Mouse (Mus musculus): ENCODE data around the gene Olfr1042. TPM values are rescaled to one million over a fixed set of nuclear protein-coding genes. Genes with fewer than 3 reads are reported as not detected.
"Not testable (repeated sequence)": the region's sequence is repeated elsewhere in the genome, so short reads cannot be mapped to it uniquely, and the experiment has no call there.

The Olfr1042 gene
- not detected in 2 replicates for polyA plus RNA-seq (2015; fragmentation: Nextera tagmentation; extraction: Ambion mirVana)

- Histone ChIP-seq H3K9ac (replicated peaks) (no peak within 1 kb of the TSS), H3K4me1 (no peaks in the 10 kb centered on the region), H3K4me3 (replicated peaks) (no peak within 1 kb of the TSS), H3K4me2 (no peak within 1 kb of the TSS), H3K36me3 (no peaks in the 10 kb centered on the region), H3K9me3 (replicated peaks) (no peaks in the 10 kb centered on the region), H3K27me3 (replicated peaks) (no peaks in the 10 kb centered on the region), H3K27ac (replicated peaks) (no peak within 1 kb of the TSS)
- no peak for ATAC-seq (ENCODE audit: low FRiP score)
- 85% methylated on average over 2 of the region's 2 CpGs for WGBS
Measured at GRCm38 (mm10) chr2:86161738-86162137, at the start of gene Olfr1042. TSS of gene Olfr1042 (minus strand) at chr2:86161838.

- Histone ChIP-seq H3K27me3 (replicated peaks) (no peaks in the 10 kb centered on the region), H3K4me2 (no peak within 1 kb of the TSS), H3K9ac (replicated peaks) (no peak within 1 kb of the TSS), H3K27ac (replicated peaks) (no peak within 1 kb of the TSS), H3K36me3 (no peaks in the 10 kb centered on the region), H3K9me3 (replicated peaks) (no peaks in the 10 kb centered on the region), H3K4me1 (no peaks in the 10 kb centered on the region), H3K4me3 (replicated peaks) (no peak within 1 kb of the TSS)
- no peak for ATAC-seq (ENCODE audit: low FRiP score)
Measured at GRCm38 (mm10) chr2:86202909-86203308, 41.3 kb upstream of the Olfr1042 start, which contains the start of gene Olfr1045. TSS of gene Olfr1045 (minus strand) at chr2:86203009.

- Histone ChIP-seq H3K27me3 (replicated peaks) (no peaks in the 10 kb centered on the region), H3K27ac (replicated peaks) (no peak overlapping the region), H3K9ac (replicated peaks) (no peak overlapping the region), H3K36me3 (no peaks in the 10 kb centered on the region), H3K4me1 (no peaks in the 10 kb centered on the region), H3K9me3 (replicated peaks) (no peaks in the 10 kb centered on the region), H3K4me2 (no peak overlapping the region), H3K4me3 (replicated peaks) (no peak overlapping the region)
- 54% methylated on average over 1 of the region's 1 CpGs for WGBS
- ATAC-seq (ENCODE audit: low FRiP score) = no peak
Measured at GRCm38 (mm10) chr2:86195863-86196262, 34.2 kb upstream of the Olfr1042 start.

- Histone ChIP-seq H3K4me1 (no peaks in the 10 kb centered on the region), H3K4me2 (no peak within 1 kb of the TSS), H3K27ac (replicated peaks) (no peak within 1 kb of the TSS), H3K4me3 (replicated peaks) (no peak within 1 kb of the TSS), H3K9me3 (replicated peaks) (no peaks in the 10 kb centered on the region), H3K36me3 (no peaks in the 10 kb centered on the region), H3K27me3 (replicated peaks) (no peaks in the 10 kb centered on the region), H3K9ac (replicated peaks) (no peak within 1 kb of the TSS)
- no peak for ATAC-seq (ENCODE audit: low FRiP score)
Measured at GRCm38 (mm10) chr2:86185583-86185982, 23.9 kb upstream of the Olfr1042 start, which contains the start of gene Olfr52. TSS of gene Olfr52 (minus strand) at chr2:86185683.

- Histone ChIP-seq H3K36me3 (no peaks in the 10 kb centered on the region), H3K9ac (replicated peaks) (no peak overlapping the region), H3K27me3 (replicated peaks) (no peaks in the 10 kb centered on the region), H3K4me3 (replicated peaks) (no peak overlapping the region), H3K27ac (replicated peaks) (no peak overlapping the region), H3K9me3 (replicated peaks) (no peaks in the 10 kb centered on the region), H3K4me1 (no peaks in the 10 kb centered on the region), H3K4me2 (no peak overlapping the region)
- 72% methylated on average over 3 of the region's 3 CpGs for WGBS
- no peak for ATAC-seq (ENCODE audit: low FRiP score)
Measured at GRCm38 (mm10) chr2:86179950-86180349, 18.3 kb upstream of the Olfr1042 start.

- H3K4me1 ChIP-seq = no peaks in the 10 kb centered on the region
- H3K9me3 ChIP-seq (replicated peaks) = no peaks in the 10 kb centered on the region
- ATAC-seq (ENCODE audit: low FRiP score) = no peak
- no peaks in the 10 kb centered on the region for H3K36me3 ChIP-seq
- no peak within 1 kb of the TSS for H3K4me2 ChIP-seq
- H3K27ac ChIP-seq (replicated peaks) = no peak within 1 kb of the TSS
- no peak within 1 kb of the TSS for H3K4me3 ChIP-seq (replicated peaks)
- H3K27me3 ChIP-seq (replicated peaks) = no peaks in the 10 kb centered on the region
- H3K9ac ChIP-seq (replicated peaks) = no peak within 1 kb of the TSS
Measured at GRCm38 (mm10) chr2:86177720-86178119, 16.1 kb upstream of the Olfr1042 start, which contains the start of gene Olfr1044. TSS of gene Olfr1044 (minus strand) at chr2:86177820.

GRCm38 (mm10) chr2:86175422-86175821 is 13.8 kb upstream of the Olfr1042 start:
- H3K9ac ChIP-seq (replicated peaks); H3K4me1 ChIP-seq; H3K9me3 ChIP-seq (replicated peaks); H3K27ac ChIP-seq (replicated peaks); H3K4me2 ChIP-seq; H3K4me3 ChIP-seq (replicated peaks); H3K27me3 ChIP-seq (replicated peaks); H3K36me3 ChIP-seq; ATAC-seq (ENCODE audit: low FRiP score): not testable (repeated sequence)
- WGBS = 87% methylated on average over 7 of the region's 7 CpGs

- Histone ChIP-seq H3K4me3 (replicated peaks) (no peak within 1 kb of the TSS), H3K36me3 (no peaks in the 10 kb centered on the region), H3K9ac (replicated peaks) (no peak within 1 kb of the TSS), H3K4me1 (no peaks in the 10 kb centered on the region), H3K27ac (replicated peaks) (no peak within 1 kb of the TSS), H3K4me2 (no peak within 1 kb of the TSS), H3K27me3 (replicated peaks) (no peaks in the 10 kb centered on the region), H3K9me3 (replicated peaks) (no peaks in the 10 kb centered on the region)
- 91% methylated on average over 2 of the region's 2 CpGs for WGBS
- ATAC-seq (ENCODE audit: low FRiP score) = no peak
Measured at GRCm38 (mm10) chr2:86167422-86167821, 5.8 kb upstream of the Olfr1042 start, which contains the start of gene Olfr1043. TSS of gene Olfr1043 (minus strand) at chr2:86167522.

- Histone ChIP-seq H3K4me1 (no peaks in the 10 kb centered on the region), H3K9me3 (replicated peaks) (no peaks in the 10 kb centered on the region), H3K27ac (replicated peaks) (no peak within 1 kb of the TSS), H3K4me2 (no peak within 1 kb of the TSS), H3K9ac (replicated peaks) (no peak within 1 kb of the TSS), H3K4me3 (replicated peaks) (no peak within 1 kb of the TSS), H3K36me3 (no peaks in the 10 kb centered on the region), H3K27me3 (replicated peaks) (no peaks in the 10 kb centered on the region)
- 95% methylated on average over 1 of the region's 1 CpGs for WGBS
- ATAC-seq (ENCODE audit: low FRiP score) = no peak
Measured at GRCm38 (mm10) chr2:86146632-86147031, 15.0 kb downstream of the Olfr1042 start, which contains the start of gene Olfr1040. TSS of gene Olfr1040 (minus strand) at chr2:86146732.

GRCm38 (mm10) chr2:86135828-86136227 is 25.8 kb downstream of the Olfr1042 start, which contains the start of gene Olfr1039:
TSS of gene Olfr1039 (minus strand) at chr2:86135928.
- H3K4me3 ChIP-seq (replicated peaks) = no peak within 1 kb of the TSS
- 98% methylated on average over 1 of the region's 1 CpGs for WGBS

More at GRCm38 (mm10) chr2:86135828-86136227, 25.8 kb downstream of the Olfr1042 start, which contains the start of gene Olfr1039:
- no peaks in the 10 kb centered on the region for H3K9me3 ChIP-seq (replicated peaks)
- no peak within 1 kb of the TSS for H3K9ac ChIP-seq (replicated peaks)
- no peak for ATAC-seq (ENCODE audit: low FRiP score)
- no peaks in the 10 kb centered on the region for H3K36me3 ChIP-seq
- no peaks in the 10 kb centered on the region for H3K27me3 ChIP-seq (replicated peaks)
- H3K4me1 ChIP-seq = no peaks in the 10 kb centered on the region
- H3K4me2 ChIP-seq = no peak within 1 kb of the TSS
- no peak within 1 kb of the TSS for H3K27ac ChIP-seq (replicated peaks)
